Mouse (Mus musculus): ENCODE measurements around the gene Lrrc34.

- TF ChIP-seq CTCF (IDR thresholded peaks at IDR 0.05; ENCODE audit: control insufficient read depth, insufficient read depth, insufficient read length): no peak
- no peak for TF ChIP-seq MYOD1 (IDR thresholded peaks at IDR 0.05; ENCODE audit: control insufficient read depth, insufficient read length, low read depth)
- TF ChIP-seq MAX (IDR thresholded peaks at IDR 0.05): no peak
- TF ChIP-seq USF1 (IDR thresholded peaks at IDR 0.05; ENCODE audit: low read depth): no peak
- no peak for TF ChIP-seq MYOG (IDR thresholded peaks at IDR 0.05; ENCODE audit: control insufficient read depth, extremely low read depth, insufficient read length)
- no peak for TF ChIP-seq CEBPB (IDR thresholded peaks at IDR 0.05; ENCODE audit: low read depth)
These were observed 35.5 kb upstream of the Lrrc34 start for GRCm38 (mm10) chr3:30683190-30683589.
